Mouse (Mus musculus) kidney, adult 9 months (tissue): Measurements from ENCODE around the gene Ythdf1.
A peak's percentile ranks its signal among the peaks of the same experiment; 100 is the strongest.

Experiments used
- DNase-seq: peaks from one replicate; pipeline ENCODE4 v3.0.0; 2022

The Ythdf1 gene

DNA sequence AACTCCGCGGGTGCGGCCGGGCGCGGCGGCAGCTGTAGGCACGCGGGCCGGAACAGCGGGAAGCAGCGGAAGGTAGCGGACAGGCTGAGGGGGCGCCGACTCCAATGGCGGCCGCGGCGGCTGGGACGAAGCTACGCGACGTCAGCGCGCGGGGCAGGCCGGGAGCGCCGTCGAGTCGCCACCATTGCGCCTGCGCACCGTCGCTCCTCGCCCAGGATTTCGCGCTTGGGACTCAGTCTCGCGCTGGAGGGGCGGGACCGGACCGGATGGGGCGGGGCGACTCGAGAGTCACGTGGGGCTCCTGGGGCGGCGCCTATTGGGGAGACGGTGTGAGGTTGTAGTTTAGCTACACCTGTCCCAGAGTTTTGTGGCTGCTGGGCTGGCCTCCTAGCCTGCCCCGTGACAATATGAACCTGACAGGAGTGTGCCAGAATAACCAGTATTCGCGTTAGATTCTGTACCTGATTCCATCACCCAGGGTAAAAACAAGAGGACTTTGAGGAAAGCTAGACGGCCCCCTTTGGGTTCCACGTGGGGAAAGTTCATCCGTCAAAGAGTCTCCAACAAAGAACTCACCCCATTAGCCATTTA, at the start of gene Ythdf1:
TSS of gene Ythdf1 (minus strand) at position 140 of the 591 bp plus-strand sequence.
- DNase-seq: peak; percentile 98

DNA sequence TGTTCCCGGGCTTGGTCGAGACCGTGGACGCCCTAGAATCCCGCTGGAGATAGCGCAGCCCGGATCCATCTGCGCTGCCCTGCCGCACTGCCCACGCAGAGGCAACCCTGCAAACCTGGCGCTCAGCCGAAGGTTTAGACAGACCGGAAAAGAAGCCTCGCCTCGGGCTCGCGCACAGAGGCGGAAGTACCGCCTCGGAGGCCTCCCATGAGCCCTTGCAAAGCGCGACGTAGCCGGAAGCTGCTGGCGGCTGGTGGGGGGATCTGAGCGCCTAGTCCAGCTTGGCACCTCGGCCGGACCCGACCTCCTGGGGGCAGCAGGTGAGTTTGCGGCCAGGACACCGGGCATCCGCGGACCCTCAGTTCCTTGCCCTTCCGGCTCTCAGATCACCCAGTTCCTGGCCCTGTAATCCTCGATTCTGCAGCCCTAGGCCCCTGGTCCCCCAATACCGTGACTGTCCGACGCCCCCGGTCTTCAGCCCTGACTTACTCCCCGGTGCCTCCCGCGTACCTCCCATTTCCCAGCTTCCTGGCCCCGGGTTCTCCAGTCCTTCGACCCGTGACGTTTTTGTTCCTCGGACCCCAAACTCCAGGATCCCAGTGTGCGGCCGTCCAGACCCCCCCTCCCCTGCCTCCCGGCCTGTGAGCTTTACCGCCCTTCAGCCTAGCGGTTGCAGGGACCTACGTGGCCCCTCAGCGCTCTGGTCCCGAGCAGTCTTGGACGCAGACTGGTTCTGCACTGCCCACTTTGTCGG, 46.4 kb upstream of the Ythdf1 start, which contains the start of gene Arfgap1:
TSS of gene Arfgap1 (plus strand) at position 216 of the 754 bp plus-strand sequence.
- DNase-seq: peak; percentile 92

DNA sequence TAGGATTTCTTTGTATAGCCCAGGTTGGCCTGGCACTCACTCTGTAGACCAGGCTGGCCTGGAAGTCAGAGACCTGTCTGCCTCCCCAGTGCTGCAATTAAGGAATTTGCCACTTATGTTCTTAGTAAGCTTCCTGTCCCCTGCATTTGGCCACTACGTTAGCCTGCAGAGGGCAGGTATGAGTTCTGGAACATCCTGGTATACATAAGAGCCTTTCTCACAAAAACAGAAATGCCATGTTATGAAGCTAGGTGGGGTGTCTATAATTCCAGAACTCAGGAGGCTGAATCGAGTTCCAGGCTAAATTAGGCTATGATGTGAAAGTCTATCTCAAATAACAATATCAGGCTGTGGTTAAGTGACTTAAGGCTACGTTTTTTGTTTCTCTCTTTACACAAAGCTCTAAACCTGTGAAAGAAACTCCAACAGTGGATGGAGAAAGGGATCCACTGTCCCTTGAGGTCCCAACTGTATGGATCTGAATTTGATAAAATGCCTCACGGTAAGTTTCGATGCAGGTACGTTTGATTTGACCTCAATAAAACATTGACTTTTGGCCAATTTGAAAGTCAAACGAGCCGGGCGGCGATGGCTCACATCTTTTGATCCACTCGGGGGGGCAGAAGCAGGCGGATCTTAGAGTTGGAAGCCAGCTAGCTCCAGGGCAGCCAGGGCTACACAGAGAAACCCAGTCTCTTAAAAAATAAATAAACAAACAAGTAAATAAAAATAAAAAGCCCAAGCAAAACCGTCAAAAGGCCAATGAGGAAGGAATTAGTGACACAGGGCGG, 45.5 kb upstream of the Ythdf1 start:
- peak; percentile 35 for DNase-seq

DNA sequence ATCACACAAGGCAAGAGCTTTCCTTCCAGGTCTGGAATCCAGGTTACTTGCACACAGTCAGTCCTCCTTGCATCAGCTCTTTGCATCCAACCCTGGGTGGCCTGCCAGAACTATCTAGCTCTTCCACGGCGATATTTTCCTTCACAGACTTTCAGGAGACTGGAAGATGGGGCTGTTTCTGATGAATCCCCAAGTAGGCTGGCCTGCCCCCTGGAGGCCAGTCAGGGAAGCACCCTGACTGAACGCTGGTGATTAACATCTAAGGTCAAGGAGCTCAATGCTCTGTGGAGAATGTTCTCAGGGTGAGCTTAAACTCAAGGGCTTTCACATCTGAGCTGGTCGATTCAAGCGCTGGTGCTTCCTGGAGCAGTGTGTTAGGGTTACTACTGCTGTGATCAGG, 43.2 kb upstream of the Ythdf1 start:
- DNase-seq: peak; percentile 85

DNA sequence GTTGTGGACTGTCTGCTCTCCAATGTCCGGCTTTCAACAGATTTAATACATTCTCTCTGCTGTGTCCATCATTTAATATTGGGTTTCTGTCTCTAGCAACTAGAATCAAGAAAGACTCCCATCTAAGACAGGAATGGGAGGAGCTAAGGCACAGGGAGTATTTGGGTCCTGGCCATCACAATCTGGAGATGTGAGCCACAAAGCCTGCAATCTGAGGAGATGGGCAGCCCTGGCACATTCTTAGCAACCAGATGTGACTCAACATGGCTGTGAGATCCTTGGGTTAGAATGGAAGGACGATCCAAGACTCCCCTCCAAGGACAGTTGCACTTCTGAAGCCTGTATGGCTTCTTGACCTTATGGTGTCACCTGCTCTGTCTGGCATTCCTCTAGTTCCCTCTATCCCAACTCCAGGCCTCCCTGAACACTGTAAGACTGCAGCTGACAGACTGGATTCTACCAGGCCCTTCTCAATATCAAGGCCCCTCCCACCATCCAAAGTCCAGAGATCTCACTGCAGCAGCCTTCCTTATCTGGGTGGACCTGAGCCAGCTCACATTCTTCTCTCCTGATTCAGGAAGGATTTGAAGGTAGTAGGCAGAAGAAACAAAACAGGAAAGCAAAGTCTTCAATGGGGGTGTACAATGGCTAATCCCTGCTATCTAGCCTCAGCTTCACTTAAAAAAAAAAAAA, 42.0 kb upstream of the Ythdf1 start:
- DNase-seq: peak; percentile 46

DNA sequence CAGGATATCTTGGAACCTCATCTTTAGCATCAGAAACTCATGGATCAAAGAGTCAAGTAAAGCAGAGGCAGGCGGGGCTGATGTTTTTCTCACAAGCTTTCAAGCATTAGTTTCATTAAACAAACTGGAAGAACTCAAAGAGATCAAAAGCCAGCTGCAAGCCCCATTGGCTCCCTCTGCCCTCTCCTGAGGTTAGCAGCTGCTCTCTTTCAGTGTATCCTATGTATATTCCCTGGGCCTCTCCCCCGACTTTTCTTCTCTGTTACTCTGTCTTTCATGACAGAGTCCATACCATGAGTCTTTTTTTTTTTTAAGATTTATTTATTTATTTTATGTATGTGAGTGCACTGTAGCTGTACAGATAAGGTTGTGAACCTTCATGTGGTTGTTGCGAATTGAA, 39.4 kb upstream of the Ythdf1 start:
- DNase-seq: no peak

DNA sequence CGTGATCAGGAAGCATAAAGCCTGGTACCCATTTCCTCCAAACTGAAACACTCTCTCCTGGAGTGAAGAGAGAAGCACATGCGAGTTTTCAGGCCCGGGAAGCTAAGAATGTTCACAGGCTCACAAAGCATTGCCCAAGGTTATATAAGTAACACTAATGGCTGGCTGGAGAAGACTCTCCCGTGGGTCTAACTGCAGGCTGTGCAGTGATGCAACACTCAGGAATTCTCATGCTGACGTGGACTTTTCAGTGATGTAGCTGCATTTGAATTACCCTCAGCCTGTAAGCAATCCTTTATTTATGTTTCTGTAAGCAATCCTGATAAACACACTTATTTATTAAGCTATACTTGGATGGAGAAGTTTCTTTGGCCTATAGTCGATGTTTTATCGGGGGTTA, 38.9 kb upstream of the Ythdf1 start:
- no peak for DNase-seq

DNA sequence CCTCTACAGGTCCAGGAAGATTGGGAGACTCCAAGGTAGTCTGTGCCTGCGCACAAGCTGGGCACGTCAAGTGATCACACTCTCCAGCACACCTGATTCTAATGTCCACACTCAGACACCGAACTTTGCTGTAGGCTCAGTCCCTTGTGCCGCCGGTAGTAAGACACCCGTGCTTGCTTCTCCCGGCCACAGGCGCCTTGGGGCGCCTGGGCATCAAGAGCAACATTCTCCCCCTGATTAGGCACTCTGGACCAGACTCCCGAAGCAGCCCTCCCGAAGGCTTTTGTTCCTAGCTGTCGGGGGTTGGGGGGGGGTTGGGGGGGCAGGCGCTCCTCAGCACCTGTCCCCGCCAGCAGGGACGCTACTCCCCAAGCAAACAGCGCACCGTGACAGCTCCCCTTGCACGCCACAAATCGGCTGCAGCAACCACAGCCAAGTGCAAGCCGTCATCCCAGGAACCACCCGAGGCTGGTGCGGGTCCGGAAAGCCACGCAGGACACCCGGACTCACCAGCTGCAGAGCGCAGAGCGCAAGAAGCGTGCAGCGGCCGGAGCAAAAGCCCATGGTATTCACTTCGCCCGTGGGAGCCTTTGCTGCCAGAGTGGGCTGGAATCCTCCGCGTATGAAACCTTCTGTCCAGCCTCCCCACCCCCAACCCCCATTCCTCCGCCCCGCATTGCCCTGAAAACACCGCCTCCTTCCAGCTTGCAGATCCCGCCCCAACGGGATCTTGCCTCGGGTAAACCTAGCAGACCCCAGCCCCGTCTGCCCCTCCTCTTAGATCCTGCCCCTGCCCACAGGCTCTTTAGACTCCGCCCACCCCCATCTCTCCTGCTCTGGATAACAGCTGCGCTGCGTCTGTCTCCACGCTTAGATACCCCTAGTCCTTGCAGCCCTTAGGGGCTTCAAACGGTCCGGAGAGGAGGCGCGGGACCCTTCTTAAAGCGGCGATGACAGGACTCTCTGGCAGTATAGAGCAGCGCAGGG, 33.6 kb upstream of the Ythdf1 start, which contains the start of gene Nkain4:
TSS of gene Nkain4 (minus strand) at position 639 of the 987 bp plus-strand sequence.
- no peak for DNase-seq

DNA sequence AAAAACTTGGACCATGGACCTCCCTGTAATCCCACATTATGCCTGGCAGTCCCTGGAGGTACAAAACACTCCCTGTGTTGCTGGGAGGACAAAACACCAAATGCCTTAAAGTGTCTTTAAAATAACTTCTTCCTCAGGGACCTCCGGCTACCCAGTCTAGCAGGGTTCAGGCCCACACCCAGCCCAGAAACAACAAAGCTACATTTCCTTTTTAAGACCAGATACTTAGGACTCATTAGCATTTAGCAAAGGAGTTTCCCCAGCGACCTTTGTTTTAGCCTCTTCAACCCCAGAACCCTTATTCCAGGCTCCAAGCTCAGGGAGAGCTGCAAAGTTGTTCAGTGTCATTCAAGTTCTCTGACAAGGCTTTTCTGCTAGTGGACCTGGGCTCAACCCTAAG, 32.9 kb upstream of the Ythdf1 start:
- DNase-seq: no peak

DNA sequence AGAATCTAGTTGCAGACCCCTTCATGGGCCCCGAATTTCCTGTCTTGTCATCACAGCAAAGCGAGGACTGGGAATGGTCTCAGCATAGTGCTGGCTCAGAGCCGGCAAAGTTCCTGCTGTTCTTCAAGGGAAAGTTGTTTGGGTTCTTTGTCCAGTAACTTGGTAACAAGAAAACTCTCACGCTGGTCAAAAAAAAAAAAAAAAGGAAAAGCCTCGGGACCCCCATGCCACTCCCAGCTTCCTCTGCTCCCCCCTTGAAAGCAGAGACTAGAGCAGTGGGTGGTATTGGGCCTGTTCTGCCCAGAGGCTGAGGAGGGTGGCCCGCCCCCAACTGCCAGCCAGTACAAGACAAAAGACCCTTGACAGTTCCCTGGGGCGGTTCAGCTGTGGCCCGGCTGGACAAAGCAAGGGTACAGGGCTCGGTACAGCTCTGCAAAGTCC, 32.0 kb upstream of the Ythdf1 start:
- DNase-seq: no peak

DNA sequence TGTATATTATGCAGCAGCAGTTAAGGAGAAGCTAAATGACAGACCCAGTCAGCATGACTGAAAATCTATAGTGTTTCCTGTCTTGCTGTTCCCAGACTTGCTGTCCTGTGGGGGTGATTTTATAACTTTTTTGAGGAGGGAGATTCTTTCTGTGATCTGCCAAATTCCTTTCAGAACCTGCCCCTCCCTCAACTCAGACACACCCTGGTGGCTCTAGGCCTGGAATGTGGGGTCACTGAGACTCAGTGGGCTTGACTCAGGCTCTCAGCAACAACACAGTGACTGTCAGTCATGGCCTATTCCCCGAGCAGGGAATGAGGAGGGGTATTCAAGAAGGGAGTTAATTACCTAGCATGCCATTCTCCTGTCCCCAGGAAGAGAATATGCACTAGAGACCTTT, 29.2 kb upstream of the Ythdf1 start:
- DNase-seq: no peak

DNA sequence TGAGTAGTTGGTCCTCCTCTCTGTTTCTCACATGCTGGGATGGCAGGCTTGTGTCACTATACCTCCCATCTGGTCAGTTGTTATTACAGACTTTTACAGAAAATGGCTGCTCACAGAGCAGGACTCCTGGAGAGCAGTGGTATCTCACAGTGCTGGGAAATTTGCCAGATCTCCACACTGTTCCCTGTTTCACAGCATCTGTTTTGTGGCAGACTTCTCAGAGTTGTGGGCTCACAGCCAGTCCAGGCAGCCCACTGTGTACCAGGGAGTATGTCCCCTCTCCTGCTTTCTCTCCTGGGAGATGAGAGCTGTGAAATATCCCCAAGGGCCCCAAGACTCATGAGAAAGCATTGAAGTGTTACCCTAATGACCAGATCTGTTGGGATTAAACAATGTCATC, 21.1 kb upstream of the Ythdf1 start:
- DNase-seq: no peak

DNA sequence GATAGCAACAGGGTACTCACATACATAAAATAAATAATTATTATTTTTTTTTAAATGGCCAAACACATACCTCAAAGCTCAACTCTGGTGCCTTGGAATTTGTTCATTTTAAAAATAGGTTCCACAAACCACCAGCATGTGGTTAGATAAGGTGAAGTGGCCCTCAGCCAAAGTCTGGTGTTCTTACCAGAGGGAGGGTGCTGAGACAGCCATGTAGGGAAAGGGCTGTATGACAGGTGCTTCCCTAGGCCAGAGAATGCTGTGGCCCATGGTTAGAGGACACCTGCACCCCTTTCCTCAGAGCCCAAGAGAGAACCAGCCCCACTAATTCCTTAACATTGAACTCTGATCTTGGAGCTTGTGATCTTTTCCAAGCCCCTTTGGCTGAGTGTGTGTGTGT, 19.4 kb upstream of the Ythdf1 start:
- DNase-seq: no peak

DNA sequence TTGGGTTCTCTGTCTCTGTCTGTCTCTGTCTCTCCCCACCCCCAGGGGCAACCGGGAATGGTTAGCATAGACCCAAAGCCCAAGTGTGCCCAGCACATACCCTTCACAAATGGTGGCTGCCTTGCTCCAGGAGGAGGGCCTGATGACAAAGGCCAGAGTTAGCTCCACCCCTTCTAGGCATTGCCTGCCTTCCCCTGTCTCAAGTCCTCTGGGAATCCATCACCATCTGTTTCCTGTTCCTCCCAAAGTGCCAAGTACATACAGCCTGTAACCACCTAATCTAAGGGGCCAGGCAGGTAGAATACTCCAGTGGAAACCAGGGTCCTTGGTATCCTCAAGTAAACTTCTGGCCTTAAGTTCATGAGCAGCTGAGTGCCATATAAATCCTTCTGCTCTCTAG, 11.7 kb upstream of the Ythdf1 start:
- no peak for DNase-seq

DNA sequence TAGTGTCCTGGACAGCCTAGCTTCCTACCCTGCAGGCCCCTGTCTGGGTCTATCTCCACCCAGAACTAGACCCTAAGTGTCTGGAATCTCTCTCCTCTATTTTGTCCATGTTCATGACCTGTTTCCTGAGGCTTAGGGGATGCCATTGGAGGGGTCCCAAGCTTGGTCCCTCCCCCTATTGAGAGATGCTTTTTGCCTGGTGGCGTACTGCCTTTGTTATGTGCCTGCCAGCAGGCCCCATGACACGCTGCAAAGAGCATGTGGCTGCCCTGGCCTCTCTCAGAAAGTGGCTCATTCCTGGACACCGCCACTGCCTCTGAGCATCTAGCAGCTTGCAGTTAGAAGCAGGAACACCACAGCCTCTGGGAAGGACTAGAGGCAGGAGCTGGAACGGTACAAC, 8.0 kb upstream of the Ythdf1 start, which contains the start of gene Birc7:
TSS of gene Birc7 (plus strand) at position 301 of the 400 bp plus-strand sequence.
- no peak for DNase-seq

DNA sequence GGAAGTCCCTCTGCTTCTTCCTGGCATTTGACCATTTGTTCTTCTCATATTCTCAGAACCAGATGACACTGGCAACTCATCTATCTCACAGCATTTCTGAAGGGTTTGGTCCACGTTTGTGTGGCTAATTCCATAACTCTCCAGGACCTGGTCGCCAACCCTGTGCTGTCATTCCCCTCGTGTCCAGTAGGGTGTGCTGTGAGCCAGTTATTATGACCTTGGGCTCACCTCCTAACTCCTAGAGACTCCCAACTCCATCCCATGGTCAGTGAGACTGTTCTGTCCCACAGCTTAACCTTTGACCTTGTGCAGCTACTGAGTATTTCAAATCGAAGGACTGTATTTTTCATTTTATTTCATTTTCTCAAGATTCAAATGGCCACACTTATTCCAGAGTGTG, 4.4 kb upstream of the Ythdf1 start:
- peak; percentile 78 for DNase-seq

DNA sequence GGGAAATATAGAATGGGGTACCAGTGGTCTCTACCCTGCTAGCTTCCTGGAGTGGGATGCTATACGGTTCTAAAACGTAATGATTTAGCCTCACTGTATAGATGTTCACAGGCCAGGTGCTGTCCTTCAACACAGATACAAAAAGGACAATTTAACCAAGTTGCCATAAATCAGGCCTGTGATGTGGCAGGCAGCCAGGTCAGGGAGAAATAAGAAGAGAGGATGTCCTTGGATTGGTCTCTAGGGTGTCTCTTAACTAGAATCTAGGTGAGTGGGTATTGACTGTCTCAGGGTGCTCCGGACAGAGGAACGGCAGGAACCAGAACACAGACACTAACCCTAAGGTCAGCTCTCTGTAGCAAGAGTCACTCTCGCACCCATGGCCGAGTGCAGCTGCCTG, 2.0 kb upstream of the Ythdf1 start:
- DNase-seq: no peak

DNA sequence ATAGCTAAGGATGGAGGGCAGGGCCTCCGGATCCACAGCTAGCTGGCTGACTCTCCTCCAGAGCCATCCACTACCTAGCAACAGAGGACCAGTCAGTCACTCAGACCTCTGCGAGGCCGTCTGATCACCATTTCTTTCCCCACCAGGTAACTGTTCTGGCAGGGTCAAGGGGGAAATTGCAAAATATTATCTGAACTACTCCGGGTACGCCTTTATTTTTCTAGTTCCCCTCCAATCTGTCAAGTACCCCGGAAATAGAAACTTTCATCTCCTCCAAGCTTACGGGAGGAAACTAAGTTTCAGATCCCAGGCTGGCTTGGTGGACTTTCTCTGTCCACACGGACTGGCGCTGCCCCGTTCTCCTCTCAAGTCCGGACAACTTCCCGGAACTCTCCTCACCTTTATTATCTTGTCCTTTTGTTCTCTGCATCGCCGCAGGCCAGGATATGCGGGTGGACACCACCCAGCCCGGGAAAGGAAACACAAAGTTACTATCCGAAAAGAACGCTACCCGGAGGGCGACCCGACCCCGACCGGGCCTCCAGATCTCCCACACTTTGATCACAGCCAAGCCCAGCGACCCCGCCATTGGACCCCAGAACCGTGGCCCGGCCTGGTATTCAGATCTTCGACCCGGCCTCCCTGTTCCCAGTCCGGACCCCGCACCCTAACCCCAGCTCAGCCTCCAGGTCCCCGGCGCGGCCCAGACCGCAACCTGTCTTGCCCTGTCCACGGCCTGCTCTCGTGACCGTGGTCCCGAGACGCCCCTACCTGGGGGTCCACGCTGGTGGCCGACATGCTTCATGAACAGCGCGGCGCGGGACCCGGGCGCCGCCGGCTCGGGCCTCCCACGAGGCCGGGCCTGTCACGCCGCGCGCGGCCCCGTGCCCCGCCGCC, 588 bp downstream of the Ythdf1 start:
- DNase-seq: no peak

DNA sequence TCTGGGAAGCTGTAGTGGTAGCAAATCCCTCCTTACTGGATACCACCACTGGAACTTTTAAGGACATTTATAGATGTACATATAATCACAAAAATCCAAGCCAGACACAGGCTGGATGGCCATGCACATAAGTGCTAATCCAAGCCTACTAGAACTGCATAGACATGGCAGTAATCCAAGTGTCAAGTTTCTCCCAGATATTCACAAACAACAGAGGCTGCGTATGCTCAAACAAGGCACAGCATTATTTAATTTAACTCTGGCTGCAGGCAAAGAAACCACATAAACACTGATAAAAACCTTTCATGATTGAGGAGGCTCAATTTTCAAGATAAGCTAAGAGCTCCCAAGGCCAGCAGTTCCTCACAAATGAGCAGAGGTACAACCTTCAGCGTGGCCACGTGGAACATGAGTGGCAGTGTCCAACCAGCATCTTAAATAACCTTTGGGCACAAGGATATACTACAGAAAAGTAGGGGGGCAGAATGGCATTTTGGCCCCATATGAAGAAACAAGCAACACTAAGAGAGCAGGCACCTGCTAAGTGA, 4.8 kb downstream of the Ythdf1 start:
- no peak for DNase-seq

DNA sequence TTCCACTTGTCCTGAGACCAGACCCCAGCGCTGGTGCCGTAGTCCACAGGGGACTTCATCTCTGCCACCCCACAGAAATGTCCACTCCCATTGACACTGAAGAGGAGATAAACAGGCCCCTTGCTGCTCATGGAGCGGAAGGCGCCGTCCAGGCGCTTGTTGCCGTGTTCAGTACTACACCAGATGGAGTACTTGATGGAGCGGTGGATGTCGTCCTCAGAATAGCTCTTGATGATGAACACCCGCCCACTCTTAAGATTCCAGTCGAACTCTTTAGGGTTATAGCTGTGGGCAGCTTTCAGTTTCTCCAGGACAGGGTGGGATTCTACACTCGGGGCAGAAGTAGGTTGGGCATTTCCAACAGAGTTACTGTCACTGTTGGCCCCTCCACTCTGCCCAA, 9.8 kb downstream of the Ythdf1 start:
- no peak for DNase-seq
